Mouse (Mus musculus): Measurements from ENCODE around the gene Srrm1. TPM values are rescaled to one million over a fixed set of nuclear protein-coding genes. Genes with fewer than 3 reads are reported as not detected.

Srrm1 gene
- polyA plus RNA-seq, 1 experiment from 2014 or later, result 151 TPM

GRCm38 (mm10) chr4:135313111-135313691, 39.9 kb downstream of the Srrm1 start:
- Histone ChIP-seq H3K4me2 (ENCODE audit: low read length) (no peak overlapping the region), H3K36me3 (ENCODE audit: control insufficient read depth, insufficient read depth, low read length) (peaks cover 12% of the 10 kb centered on the region), H3K4me1 (ENCODE audit: control insufficient read depth, insufficient read depth, low read depth, low read length) (peaks cover 8% of the 10 kb centered on the region; the same call in 1 of the 2 replicates), H3K4me3 (ENCODE audit: low read length) (no peak overlapping the region), H3K9ac (ENCODE audit: low read depth, low read length) (no peak overlapping the region), H3K27me3 (replicated peaks; ENCODE audit: control insufficient read depth, insufficient read depth, low read length) (no peaks in the 10 kb centered on the region), H3K27ac (ENCODE audit: low read depth, low read length) (no peak overlapping the region), H3K9me3 (ENCODE audit: control insufficient read depth, low read length) (no peaks in the 10 kb centered on the region)
- 62% methylated on average over 17 of the region's 17 CpGs for WGBS
- no peak for ATAC-seq

- Histone ChIP-seq H3K4me1 (ENCODE audit: control insufficient read depth, insufficient read depth, low read depth, low read length) (peaks cover 8% of the 10 kb centered on the region; the same call in 1 of the 2 replicates), H3K27me3 (replicated peaks; ENCODE audit: control insufficient read depth, insufficient read depth, low read length) (no peaks in the 10 kb centered on the region), H3K9me3 (ENCODE audit: control insufficient read depth, low read length) (no peaks in the 10 kb centered on the region), H3K4me2 (ENCODE audit: low read length) (no peak overlapping the region), H3K27ac (ENCODE audit: low read depth, low read length) (no peak overlapping the region), H3K9ac (ENCODE audit: low read depth, low read length) (no peak overlapping the region), H3K4me3 (ENCODE audit: low read length) (no peak overlapping the region), H3K36me3 (ENCODE audit: control insufficient read depth, insufficient read depth, low read length) (peaks cover 12% of the 10 kb centered on the region)
- ATAC-seq, result peak; percentile 68; the same call in 1 of the 2 replicates
- 30% methylated on average over 4 of the region's 4 CpGs for WGBS
Measured at GRCm38 (mm10) chr4:135312706-135313105, 40.4 kb downstream of the Srrm1 start.

GRCm38 (mm10) chr4:135310371-135310770, 42.8 kb downstream of the Srrm1 start:
- WGBS, result 82% methylated on average over 8 of the region's 8 CpGs
- Histone ChIP-seq H3K9me3 (ENCODE audit: control insufficient read depth, low read length) (no peaks in the 10 kb centered on the region), H3K4me1 (ENCODE audit: control insufficient read depth, insufficient read depth, low read depth, low read length) (peaks cover 8% of the 10 kb centered on the region; the same call in 1 of the 2 replicates), H3K27me3 (replicated peaks; ENCODE audit: control insufficient read depth, insufficient read depth, low read length) (no peaks in the 10 kb centered on the region), H3K27ac (ENCODE audit: low read depth, low read length) (no peak overlapping the region), H3K4me3 (ENCODE audit: low read length) (no peak overlapping the region), H3K4me2 (ENCODE audit: low read length) (no peak overlapping the region), H3K9ac (ENCODE audit: low read depth, low read length) (no peak overlapping the region), H3K36me3 (ENCODE audit: control insufficient read depth, insufficient read depth, low read length) (peaks cover 7% of the 10 kb centered on the region)
- ATAC-seq, result no peak

GRCm38 (mm10) chr4:135309726-135310125, 43.4 kb downstream of the Srrm1 start:
- H3K36me3 ChIP-seq (ENCODE audit: control insufficient read depth, insufficient read depth, low read length), result peaks cover 1% of the 10 kb centered on the region; the same call in 1 of the 2 replicates
- no peak for ATAC-seq
- no peaks in the 10 kb centered on the region for H3K27me3 ChIP-seq (replicated peaks; ENCODE audit: control insufficient read depth, insufficient read depth, low read length)
- no peak overlapping the region for H3K4me3 ChIP-seq (ENCODE audit: low read length)
- no peaks in the 10 kb centered on the region for H3K9me3 ChIP-seq (ENCODE audit: control insufficient read depth, low read length)
- peaks cover 8% of the 10 kb centered on the region; the same call in 1 of the 2 replicates for H3K4me1 ChIP-seq (ENCODE audit: control insufficient read depth, insufficient read depth, low read depth, low read length)
- no peak overlapping the region for H3K9ac ChIP-seq (ENCODE audit: low read depth, low read length)
- no peak overlapping the region for H3K4me2 ChIP-seq (ENCODE audit: low read length)
- H3K27ac ChIP-seq (ENCODE audit: low read depth, low read length), result no peak overlapping the region
- WGBS, result 72% methylated on average over 5 of the region's 5 CpGs

- ATAC-seq, result no peak
- Histone ChIP-seq H3K4me2 (ENCODE audit: low read length) (no peak overlapping the region), H3K27ac (ENCODE audit: low read depth, low read length) (no peak overlapping the region), H3K36me3 (ENCODE audit: control insufficient read depth, insufficient read depth, low read length) (no peaks in the 10 kb centered on the region), H3K9me3 (ENCODE audit: control insufficient read depth, low read length) (no peaks in the 10 kb centered on the region), H3K4me1 (ENCODE audit: control insufficient read depth, insufficient read depth, low read depth, low read length) (peaks cover 8% of the 10 kb centered on the region; the same call in 1 of the 2 replicates), H3K4me3 (ENCODE audit: low read length) (no peak overlapping the region), H3K27me3 (replicated peaks; ENCODE audit: control insufficient read depth, insufficient read depth, low read length) (no peaks in the 10 kb centered on the region), H3K9ac (ENCODE audit: low read depth, low read length) (no peak overlapping the region)
- WGBS, result 63% methylated on average over 9 of the region's 9 CpGs
Measured at GRCm38 (mm10) chr4:135309112-135309659, 43.9 kb downstream of the Srrm1 start.

- no peak for ATAC-seq
- WGBS, result 34% methylated on average over 17 of the region's 17 CpGs
- no peaks in the 10 kb centered on the region for H3K4me1 ChIP-seq (ENCODE audit: control insufficient read depth, insufficient read depth, low read depth, low read length)
- no peak overlapping the region for H3K4me3 ChIP-seq (ENCODE audit: low read length)
- no peaks in the 10 kb centered on the region for H3K9me3 ChIP-seq (ENCODE audit: control insufficient read depth, low read length)
- no peaks in the 10 kb centered on the region for H3K27me3 ChIP-seq (replicated peaks; ENCODE audit: control insufficient read depth, insufficient read depth, low read length)
- no peaks in the 10 kb centered on the region for H3K36me3 ChIP-seq (ENCODE audit: control insufficient read depth, insufficient read depth, low read length)
- H3K9ac ChIP-seq (ENCODE audit: low read depth, low read length), result no peak overlapping the region
- H3K27ac ChIP-seq (ENCODE audit: low read depth, low read length), result no peak overlapping the region
- no peak overlapping the region for H3K4me2 ChIP-seq (ENCODE audit: low read length)
Measured at GRCm38 (mm10) chr4:135306971-135307632, 46.0 kb downstream of the Srrm1 start.

GRCm38 (mm10) chr4:135306533-135306932, 46.6 kb downstream of the Srrm1 start:
- H3K9me3 ChIP-seq (ENCODE audit: control insufficient read depth, low read length), result no peaks in the 10 kb centered on the region
- H3K4me3 ChIP-seq (ENCODE audit: low read length), result no peak overlapping the region
- no peak overlapping the region for H3K27ac ChIP-seq (ENCODE audit: low read depth, low read length)
- no peaks in the 10 kb centered on the region for H3K4me1 ChIP-seq (ENCODE audit: control insufficient read depth, insufficient read depth, low read depth, low read length)
- no peaks in the 10 kb centered on the region for H3K27me3 ChIP-seq (replicated peaks; ENCODE audit: control insufficient read depth, insufficient read depth, low read length)
- H3K36me3 ChIP-seq (ENCODE audit: control insufficient read depth, insufficient read depth, low read length), result no peaks in the 10 kb centered on the region
- no peak overlapping the region for H3K9ac ChIP-seq (ENCODE audit: low read depth, low read length)
- no peak for ATAC-seq
- H3K4me2 ChIP-seq (ENCODE audit: low read length), result no peak overlapping the region
- 66% methylated on average over 4 of the region's 4 CpGs for WGBS

- ATAC-seq, result no peak
- WGBS, result 84% methylated on average over 10 of the region's 10 CpGs
- Histone ChIP-seq H3K9ac (ENCODE audit: low read depth, low read length) (no peak overlapping the region), H3K27me3 (replicated peaks; ENCODE audit: control insufficient read depth, insufficient read depth, low read length) (no peaks in the 10 kb centered on the region), H3K4me2 (ENCODE audit: low read length) (no peak overlapping the region), H3K27ac (ENCODE audit: low read depth, low read length) (no peak overlapping the region), H3K4me3 (ENCODE audit: low read length) (no peak overlapping the region), H3K36me3 (ENCODE audit: control insufficient read depth, insufficient read depth, low read length) (no peaks in the 10 kb centered on the region), H3K4me1 (ENCODE audit: control insufficient read depth, insufficient read depth, low read depth, low read length) (no peaks in the 10 kb centered on the region), H3K9me3 (ENCODE audit: control insufficient read depth, low read length) (no peaks in the 10 kb centered on the region)
Measured at GRCm38 (mm10) chr4:135302261-135302660, 50.9 kb downstream of the Srrm1 start.

GRCm38 (mm10) chr4:135301166-135301565, 52.0 kb downstream of the Srrm1 start:
- Histone ChIP-seq H3K9ac (ENCODE audit: low read depth, low read length) (no peak overlapping the region), H3K4me2 (ENCODE audit: low read length) (no peak overlapping the region), H3K36me3 (ENCODE audit: control insufficient read depth, insufficient read depth, low read length) (no peaks in the 10 kb centered on the region), H3K9me3 (ENCODE audit: control insufficient read depth, low read length) (no peaks in the 10 kb centered on the region), H3K4me1 (ENCODE audit: control insufficient read depth, insufficient read depth, low read depth, low read length) (no peaks in the 10 kb centered on the region), H3K27me3 (replicated peaks; ENCODE audit: control insufficient read depth, insufficient read depth, low read length) (no peaks in the 10 kb centered on the region), H3K27ac (ENCODE audit: low read depth, low read length) (no peak overlapping the region), H3K4me3 (ENCODE audit: low read length) (no peak overlapping the region)
- WGBS, result 88% methylated on average over 3 of the region's 3 CpGs
- no peak for ATAC-seq
